Mouse (Mus musculus) thymus, postnatal 4 days (tissue): ENCODE results near the gene Pdlim5.
"Not testable (repeated sequence)": the region's sequence is repeated elsewhere in the genome, so short reads cannot be mapped to it uniquely, and the experiment has no call there.

Experiments used
- DNase-seq: peaks from one replicate; pipeline ENCODE4 v3.0.0; 2021

Gene Pdlim5

DNA sequence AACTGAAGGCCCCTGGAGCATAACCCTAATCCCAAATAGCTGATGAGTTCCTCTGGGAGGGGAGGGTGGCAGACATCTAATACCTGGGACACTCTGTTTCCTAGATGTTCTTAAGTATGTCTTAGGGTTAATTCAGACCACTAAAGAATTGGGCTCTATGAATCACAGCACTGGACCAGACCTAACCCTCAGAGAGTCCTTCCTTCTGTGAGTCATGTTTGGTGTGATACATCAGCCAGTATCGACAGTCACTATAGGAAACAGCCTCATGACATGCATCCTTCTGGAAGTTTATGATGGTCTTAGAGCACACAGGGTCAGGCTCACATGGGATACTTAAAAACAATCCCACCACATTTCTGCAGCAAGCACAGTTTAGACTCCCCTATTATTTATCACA, 143.4 kb downstream of the Pdlim5 start:
- DNase-seq: no peak

DNA sequence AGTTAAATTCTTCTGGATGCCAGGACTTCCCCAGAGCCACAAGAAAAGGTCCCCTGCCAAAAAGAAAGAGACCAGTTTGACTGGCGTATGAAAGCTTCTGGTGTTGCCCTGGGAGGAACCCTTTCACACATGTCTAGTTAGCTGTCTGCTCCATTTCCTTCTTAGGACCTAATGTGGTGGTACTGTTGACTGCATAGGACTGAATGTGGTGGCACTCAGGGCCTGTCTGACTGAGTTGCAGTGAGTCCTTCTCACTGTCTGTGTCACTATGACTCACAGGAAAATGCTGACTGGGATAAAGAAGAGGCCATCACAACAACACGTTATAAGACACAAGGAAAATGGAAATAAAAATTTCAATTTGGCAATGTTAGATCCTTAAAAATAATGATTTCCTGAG, 146.0 kb downstream of the Pdlim5 start:
- no peak for DNase-seq

DNA sequence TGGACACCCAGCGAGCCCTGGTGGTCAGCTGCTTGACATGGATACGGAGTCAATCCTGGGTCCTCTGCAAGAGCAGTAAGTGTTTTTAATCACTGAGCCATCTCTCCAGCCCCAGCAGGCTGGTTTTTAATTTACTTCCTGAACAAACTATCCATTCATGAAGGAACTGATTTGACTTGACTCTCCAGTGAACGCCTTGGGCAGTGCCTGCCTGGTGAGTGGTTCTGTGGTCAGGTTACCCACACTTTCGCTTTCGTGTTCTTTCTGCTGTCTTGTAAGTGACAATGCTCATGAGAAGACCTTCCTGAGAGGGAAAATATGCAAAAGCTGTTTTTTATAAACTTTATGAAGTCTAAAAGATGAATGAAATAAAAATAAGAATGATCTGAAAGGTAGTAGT, 152.2 kb downstream of the Pdlim5 start:
- DNase-seq: no peak

DNA sequence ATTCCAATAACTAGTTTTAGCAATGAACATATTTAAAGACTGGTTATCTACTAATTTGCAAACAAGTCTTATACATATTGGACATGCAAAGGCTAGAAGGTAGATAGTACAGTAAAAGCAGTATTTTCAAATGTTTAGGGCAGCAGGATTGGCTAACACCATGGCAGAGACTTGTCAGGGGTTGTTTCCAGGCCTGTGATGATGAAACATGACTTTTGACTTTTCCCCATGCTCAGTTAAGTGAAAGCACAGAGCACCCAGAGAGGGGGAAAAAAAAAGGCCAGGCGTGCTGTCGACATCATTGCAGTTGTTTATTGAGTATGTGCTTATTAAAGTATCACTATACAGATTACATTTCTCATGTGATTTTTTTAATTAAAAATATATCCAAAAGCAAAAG, 156.2 kb downstream of the Pdlim5 start:
- DNase-seq: no peak

DNA sequence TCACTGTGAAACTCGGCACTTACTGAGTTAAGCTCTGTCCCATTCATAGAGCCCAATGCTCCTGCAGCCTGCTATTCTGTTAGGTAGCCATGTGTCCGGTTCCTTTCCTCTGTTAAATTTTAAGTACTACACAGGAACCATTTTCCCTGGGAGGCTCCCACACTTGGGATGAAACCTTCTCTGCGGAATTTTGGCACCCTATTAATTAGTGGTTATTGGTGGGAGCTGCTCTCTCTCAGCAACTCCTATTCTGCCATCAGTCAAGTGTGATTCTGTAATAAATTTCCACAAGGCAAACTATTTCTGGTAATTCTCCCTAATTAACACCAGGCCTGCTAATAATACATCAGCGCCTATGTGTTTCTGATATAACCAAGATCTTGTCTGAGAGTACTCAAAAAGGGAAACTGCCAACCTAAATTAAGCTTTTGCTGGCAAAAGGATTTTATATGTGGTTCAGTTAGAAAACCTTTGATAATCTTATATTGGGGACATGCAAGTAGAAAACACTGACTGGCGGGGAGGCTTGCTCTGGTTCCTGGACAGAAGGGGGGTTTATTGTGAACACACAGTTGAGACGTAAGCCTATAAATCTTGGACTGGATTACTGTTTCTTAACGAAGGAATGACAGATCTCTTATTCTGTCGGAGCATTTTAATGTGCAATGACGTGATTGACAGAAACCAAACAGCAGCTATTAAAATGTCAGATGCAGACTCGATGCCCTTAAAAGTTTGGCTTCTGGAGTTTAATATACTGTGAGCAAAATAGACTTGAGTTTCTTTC, 157.0 kb downstream of the Pdlim5 start:
- no peak for DNase-seq

DNA sequence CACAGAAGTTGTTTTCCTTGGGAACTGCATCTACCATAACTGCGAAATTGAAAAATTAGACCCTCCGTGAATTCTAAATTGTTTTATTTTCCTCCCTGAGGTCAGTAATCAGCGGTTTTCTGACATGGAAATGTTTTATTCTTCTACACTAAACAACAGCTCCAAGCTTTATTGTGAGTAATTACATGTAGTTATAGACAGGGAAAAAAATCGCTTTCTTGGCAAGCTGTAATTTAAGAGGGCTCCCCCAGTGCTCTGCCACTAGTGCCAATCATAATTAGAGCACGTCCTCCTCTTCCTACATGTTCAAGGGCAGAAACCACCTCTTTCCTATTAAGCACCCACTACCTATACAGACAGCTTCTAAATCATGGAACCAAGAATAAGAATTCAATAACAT, 157.9 kb downstream of the Pdlim5 start:
- no peak for DNase-seq

DNA sequence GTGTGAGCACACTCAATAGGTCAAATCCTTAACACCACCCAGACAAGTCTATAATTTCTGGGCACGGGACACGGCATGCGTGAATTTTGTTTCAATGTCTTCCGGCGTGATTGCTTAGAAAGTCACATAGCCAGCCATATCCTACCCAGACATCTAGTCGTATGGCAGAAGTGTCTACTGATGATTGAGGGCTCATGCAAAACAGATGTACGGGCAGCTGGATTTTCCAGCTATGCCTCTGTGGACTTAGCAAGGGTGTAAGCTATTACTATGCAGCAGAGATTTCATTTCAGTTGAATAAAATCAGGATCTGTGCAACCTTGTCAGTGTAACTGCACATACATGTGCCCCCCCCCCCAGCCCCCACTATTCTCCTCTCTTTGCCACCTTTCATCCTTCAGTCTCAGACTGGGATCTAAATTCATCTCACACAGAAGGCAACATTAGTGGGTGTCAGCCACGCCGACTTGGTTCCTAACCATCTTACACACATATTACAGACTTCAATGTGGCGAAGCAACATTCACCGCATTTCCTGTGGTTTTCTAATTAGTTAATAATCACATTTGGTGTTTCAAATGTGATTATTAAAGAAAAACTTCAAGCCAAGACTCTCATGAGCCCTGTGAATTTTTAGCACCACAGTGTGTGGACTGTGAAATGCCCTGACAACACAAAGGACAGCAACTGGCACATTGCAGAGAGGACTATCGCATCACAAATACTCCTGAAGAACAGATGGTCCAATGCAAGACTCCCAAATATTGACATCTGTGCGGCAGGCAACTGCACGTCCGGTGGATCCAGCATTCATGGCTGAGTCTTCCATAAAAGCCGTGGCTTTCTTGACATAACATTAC, 161.7 kb downstream of the Pdlim5 start:
- no peak for DNase-seq

DNA sequence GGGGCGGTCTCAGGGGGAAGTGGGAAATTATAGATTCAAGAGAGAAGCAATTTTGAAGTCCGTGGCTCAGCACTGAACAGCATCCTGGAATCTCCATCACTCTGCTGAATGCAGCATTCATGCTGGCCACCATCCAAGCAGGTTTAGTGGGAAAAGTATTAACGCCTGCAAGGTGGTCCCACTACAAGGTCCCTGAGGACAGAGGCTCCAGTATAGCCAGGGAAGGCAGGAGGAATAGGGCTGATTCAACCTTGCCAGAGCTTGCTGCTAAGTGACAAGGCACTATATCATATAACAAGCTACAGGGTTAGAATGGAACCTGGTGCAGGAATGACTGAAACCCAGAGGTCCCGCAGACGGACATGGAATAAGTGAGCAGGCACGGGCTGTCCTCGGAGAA, 166.8 kb downstream of the Pdlim5 start:
- DNase-seq: no peak

DNA sequence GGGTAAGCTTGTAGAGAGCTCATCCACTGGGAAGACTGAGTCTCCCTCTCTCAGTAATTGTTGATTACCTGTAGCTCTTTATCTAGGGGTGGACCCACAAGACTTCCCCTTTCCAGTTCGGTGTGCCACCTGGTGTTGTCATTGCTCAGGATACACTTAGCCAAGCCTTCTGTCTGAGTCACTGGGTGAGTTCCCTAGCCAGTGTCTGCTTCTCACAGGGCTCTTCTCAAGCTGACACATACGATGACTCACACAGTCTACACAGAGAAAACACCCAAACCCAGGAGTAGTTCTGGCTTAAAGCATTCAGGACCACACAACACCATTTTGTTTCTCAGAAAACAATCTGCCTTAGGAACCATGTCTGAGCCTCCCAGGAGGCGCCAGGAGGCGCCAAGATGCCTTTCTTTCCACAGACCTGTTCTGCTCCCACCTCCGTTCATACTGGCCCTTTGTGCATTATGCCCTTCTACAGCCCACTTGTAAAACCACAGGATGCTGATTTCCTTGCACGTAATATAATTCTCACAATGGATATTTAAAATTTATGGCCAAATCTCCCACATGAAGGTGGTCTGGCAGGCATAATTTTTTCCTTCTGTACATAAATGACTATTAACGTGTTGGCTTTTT, 172.9 kb downstream of the Pdlim5 start:
- DNase-seq: no peak

DNA sequence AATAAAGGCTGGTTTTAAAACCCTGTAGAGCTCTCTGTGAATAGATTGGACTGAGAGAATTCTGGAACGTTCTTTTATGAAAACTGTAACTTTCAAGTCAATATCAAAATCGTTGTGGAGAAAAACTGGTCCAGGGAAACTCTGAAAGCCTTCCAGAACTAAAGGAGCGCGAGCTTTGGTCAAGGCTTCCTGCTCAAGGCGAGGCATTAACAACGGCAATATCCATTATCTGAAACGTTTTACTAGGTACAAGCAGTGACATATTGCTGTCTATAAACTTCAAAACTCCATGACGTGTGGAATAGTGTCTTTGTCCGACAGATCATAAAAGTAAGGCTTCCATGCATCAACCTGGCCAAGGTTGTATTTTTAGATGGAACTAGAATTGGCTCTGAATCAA, 175.6 kb downstream of the Pdlim5 start:
- no peak for DNase-seq

DNA sequence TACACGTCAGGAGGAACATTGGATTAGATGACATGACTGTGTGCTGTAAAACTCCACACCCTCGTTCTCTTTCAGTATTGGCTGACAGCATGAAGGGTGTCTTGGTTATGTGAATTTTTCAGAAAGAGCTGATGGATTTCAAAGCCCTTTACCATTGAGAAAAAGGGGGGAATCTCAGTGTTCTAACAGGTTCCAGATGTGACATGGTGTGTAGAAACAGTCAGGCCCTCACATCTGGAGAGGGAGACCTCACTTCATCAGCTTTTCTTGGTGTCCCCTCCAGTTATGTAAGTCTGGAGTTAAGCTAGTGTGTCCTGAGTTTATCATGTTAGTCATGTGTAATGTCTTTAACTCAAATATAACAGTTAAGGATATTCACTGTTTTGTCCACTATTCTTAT, 182.7 kb downstream of the Pdlim5 start:
- no peak for DNase-seq

DNA sequence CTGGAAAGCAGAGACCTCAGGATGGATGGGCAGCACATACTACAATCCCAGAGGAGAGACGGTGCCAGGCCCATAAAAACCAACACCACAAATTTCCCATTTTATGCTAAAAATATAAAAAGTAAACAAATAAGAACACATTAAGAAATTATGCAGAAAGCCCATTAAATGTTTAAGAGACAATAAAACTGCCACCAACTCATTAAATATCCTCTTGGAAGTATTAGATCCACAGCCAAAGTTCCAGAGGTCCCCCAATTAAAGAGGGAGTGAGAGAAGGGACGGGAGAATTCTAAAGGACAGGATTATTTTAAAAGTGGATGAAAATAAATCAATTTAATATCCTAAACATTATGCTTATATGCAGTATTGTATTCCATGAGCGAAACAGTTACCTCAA, 183.3 kb downstream of the Pdlim5 start:
- no peak for DNase-seq

DNA sequence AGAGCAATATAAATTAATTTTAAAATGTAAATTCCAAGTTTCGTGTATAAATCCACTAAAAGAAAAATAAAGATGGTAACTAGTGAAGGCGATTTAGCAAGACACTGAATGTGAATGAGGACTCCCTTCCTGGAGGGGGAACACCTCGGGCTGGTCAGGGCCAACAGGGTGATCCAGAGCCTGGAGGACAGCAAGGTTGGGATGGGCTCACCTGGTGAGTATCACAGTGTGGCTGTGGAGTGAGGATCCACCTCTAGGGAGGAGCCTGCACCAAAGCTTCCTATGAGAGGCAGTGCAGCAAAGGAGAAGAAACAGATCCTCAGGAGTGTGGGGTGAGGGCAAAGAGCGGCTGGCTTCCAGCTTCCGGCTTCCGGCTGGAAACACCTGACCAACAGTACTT, 185.5 kb downstream of the Pdlim5 start:
- no peak for DNase-seq

DNA sequence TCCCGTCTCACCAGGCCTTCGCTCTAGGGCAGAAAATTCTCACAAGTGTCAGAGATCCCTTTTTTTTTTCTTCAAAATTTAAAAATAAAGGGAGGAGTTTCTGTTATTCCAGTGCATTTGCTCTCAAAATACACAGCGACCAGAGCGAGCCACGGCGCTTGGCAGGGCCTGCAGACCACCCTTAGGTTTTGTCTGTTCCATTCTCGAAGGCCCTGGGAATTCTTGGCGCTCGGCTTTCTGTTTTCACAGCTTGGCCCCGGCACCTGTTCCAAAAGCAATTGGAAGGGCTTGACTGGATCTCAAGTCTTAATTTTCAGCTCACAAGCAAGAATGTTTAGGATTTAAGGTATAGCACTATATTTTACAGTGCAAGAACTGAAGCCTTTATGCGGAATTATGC, 186.4 kb downstream of the Pdlim5 start:
- DNase-seq: no peak

DNA sequence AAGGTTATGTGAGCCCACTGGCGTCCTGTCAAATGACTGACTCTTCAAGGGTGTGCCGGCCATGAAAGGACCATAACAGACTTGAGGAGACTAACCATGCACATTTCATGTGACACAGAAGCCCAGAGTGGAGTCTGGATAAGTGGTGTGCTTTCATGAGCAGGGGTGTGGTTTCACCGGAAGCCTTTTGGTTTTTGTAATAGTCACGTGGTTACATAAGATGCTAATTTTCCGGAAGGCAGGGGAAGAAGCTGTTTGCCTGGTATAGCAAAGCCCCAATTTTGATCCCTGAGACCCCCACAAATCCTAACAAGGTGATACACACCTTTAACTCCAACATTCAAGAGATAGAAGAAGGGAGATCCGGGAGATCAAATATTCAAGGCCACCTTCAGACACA, 188.0 kb downstream of the Pdlim5 start:
- DNase-seq: no peak

DNA sequence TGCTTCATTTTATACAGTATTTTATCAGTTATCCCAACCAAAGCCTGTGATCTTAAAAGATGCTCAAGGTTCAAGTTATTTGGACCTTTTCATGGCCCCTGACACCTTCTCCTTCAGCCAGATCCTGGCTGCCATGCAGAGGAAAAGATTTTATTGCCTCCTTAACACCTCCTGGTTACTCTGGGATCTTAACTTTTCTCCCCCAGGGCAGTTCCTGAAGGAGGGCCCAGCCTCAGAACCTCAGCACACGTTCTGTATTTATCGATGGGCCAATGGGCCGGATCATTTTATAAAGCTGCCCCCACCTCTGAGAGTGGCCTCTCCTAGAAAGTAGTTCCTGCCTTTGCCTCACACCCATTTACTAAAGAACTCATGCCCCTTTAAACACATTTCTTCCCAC, 189.2 kb downstream of the Pdlim5 start:
- DNase-seq: no peak

DNA sequence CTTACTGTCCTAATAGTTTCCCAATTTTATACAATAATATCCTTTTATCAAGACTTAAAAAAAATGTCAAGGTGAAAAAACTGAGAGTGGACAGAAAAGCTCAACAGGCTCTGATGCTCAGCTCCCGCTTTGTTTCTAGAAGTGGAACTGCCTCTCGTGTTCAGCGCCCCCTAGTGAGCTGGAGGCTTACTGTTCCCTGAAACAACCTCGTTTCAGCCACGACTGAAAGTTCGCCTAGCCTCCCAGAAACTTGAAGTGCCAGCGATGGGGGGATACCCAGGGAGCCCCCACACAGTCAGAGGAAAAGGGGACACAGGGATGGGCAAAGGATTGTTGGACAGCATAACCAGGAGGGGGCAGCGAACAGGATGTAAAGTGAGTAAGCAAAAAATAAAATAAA, 199.4 kb downstream of the Pdlim5 start:
- peak; percentile 18 for DNase-seq

DNA sequence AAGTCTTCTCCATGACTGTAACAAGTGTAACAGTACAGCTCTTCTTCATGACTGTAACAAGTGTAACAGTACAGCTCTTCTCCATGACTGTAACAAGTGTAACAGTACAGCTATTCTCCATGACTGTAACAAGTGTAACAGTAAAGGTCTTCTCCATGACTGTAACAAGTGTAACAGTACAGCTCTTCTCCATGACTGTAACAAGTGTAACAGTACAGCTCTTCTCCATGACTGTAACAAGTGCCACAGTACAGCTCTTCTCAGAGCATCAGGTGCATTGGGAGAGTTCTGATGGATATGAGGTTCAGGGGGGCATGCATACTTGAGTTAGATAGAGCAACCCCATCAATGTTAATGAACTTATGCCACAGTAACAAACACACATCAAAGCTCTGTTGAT, 203.9 kb downstream of the Pdlim5 start:
- DNase-seq: not testable (repeated sequence)
